Mouse (Mus musculus) ES-E14 (cell line): ENCODE results near the gene Ptprm.

Experiments used
- HCFC1 ChIP-seq: IDR thresholded peaks from 2 replicates; pipeline ENCODE4 v1.6.1; 2012; ENCODE audit warnings: low read length, inconsistent platforms, borderline replicate concordance; ENCODE audit not compliant: insufficient read depth
- ZNF384 ChIP-seq: IDR thresholded peaks from 2 replicates; pipeline ENCODE4 v1.6.1; 2012; ENCODE audit warnings: low read depth, low read length, inconsistent platforms

DNA sequence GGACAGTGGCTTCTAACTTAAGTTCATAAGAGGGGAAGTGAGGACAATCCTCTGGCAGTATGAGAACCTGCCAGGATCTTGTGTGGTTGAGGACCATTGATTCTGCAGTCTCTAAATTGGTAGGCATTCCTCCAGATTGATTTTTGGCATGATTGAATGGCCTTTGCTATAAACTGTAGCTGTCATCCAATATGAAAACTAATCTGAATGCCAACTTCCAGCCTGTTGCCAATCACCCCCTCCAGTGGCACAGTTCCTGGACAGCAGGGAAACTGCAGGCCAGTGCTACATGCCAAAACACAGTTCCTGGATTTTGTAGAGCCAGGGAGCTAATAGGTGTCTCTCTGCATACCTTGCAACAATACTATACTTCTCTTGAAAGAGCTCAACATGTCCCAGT is 495.5 kb downstream of the Ptprm start:
- TF ChIP-seq HCFC1 = no peak
- no peak for TF ChIP-seq ZNF384
